Mouse (Mus musculus) left cerebral cortex, adult 11 months (tissue): Measurements from ENCODE around the gene Cog3.

Source experiments
- DNase-seq: peaks from one replicate; pipeline ENCODE4 v3.0.0; 2022; ENCODE audit warnings: low spot score

Cog3 gene

GRCm38 (mm10) chr14:75690428-75690827, 63.9 kb downstream of the Cog3 start:
- DNase-seq = no peak

- DNase-seq = no peak
These were observed 78.0 kb downstream of the Cog3 start for GRCm38 (mm10) chr14:75676316-75676715.

GRCm38 (mm10) chr14:75669085-75669645, 85.2 kb downstream of the Cog3 start:
- DNase-seq = no peak

- DNase-seq = no peak
These were observed 88.7 kb downstream of the Cog3 start for GRCm38 (mm10) chr14:75665430-75666180.

GRCm38 (mm10) chr14:75661548-75661947, 92.8 kb downstream of the Cog3 start:
- no peak for DNase-seq

- no peak for DNase-seq
These were observed 93.4 kb downstream of the Cog3 start for GRCm38 (mm10) chr14:75660936-75661335.
